Mouse (Mus musculus): ENCODE data around the gene Olfr31.

GRCm38 (mm10) chr14:14322528-14322927 lies at the start of gene Olfr31:
- no peak for TF ChIP-seq CTCF (IDR thresholded peaks at IDR 0.05 in 2 of 3, conservative IDR thresholded peaks at IDR 0.05 in 1 of 3; ENCODE audit: control insufficient read depth in 1 of 3, insufficient read depth in 1 of 3, low read depth in 2 of 3, low read length in 3 of 3, poor library complexity in 1 of 3, severe bottlenecking in 1 of 3)
- TF ChIP-seq POLR2AphosphoS2 (IDR thresholded peaks at IDR 0.05; ENCODE audit: low read length) = no peak
- no peak for TF ChIP-seq MAFK (IDR thresholded peaks at IDR 0.05; ENCODE audit: borderline replicate concordance, low read depth, low read length)
- no peak for TF ChIP-seq BHLHE40 (IDR thresholded peaks at IDR 0.05; ENCODE audit: borderline replicate concordance, low read depth, low read length)
- no peak for TF ChIP-seq ZNF384 (IDR thresholded peaks at IDR 0.05; ENCODE audit: low read depth, low read length)
- no peak for TF ChIP-seq EP300 (IDR thresholded peaks at IDR 0.05; ENCODE audit: low read depth in 1 of 2, low read length in 2 of 2)
- no peak for TF ChIP-seq NRF1 (IDR thresholded peaks at IDR 0.05; ENCODE audit: insufficient read depth, low read depth, low read length, poor library complexity, severe bottlenecking)

All from MEL (cell line).